Mouse (Mus musculus) lung, adult 2 months (tissue): ENCODE data around the gene Myct1.

Experiments
- CTCF ChIP-seq: fragments of 200-500 bp; IDR thresholded peaks from 2 replicates; pipeline ENCODE4 v1.5.1; 2011; ENCODE audit warnings: mild to moderate bottlenecking, low read length, control low read depth; ENCODE audit not compliant: insufficient read depth
- POLR2A ChIP-seq: fragments of 200-500 bp; IDR thresholded peaks from 2 replicates; pipeline ENCODE4 v1.6.1; 2011; ENCODE audit warnings: low read depth, mild to moderate bottlenecking, control low read depth, low read length, borderline replicate concordance; ENCODE audit errors: extremely low read depth

- no peak for TF ChIP-seq CTCF
- 0 out of 2 replicates have a peak, but pooled peaks have one; percentile 23 for TF ChIP-seq POLR2A
These were observed 882 bp downstream of the Myct1 start for GRCm38 (mm10) chr10:5594457-5594856.
